Mouse (Mus musculus): ENCODE measurements around the gene Dpp6. TPM values are rescaled to one million over a fixed set of nuclear protein-coding genes. Genes with fewer than 3 reads are reported as not detected.

The Dpp6 gene
- polyA plus RNA-seq, 1 experiment from 2014 or later = 1.0 TPM

DNA sequence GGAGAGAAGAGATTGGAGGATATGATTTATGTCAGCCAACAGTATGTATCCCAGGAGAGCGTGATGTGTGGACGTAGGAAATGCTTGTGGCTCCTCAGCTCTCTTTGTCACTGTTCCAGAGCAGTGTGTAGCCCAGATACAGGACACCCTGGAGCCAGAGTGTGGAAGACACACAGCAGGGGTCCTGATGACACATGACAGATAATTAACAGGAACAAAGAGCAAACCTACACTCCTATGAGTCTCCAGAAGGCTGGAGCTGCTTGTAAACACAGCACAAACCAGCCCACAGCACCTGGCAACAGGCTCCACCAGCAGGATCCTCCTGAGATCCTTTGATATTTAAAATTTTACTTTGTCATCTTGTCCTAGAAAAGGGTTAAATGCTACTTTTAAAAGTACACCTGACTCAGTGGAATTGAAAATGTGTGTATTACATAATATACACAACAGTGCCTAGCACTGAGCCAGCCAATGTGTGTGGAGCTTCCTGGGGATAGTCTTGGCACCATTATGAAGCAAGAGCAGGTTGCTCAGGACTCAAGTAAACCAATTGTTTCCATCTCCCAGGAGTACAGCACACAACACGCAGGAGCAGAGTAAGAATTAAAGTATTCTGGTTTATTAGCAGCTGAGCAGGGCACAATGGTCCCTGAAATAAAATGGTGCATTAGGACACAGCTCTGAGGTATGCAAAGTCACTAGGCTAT is 115.6 kb downstream of the Dpp6 start:
- DNase-seq (ENCODE audit: low spot score) = no peak
- 54% methylated on average over 3 of the region's 3 CpGs for WGBS
- Histone ChIP-seq H3K4me2 (replicated peaks; ENCODE audit: low read depth) (no peak overlapping the region), H3K4me3 (ENCODE audit: low read depth, low read length) (no peak overlapping the region), H3K36me3 (ENCODE audit: control insufficient read depth, insufficient read depth, low read length) (no peaks in the 10 kb centered on the region), H3K27me3 (ENCODE audit: control insufficient read depth, insufficient read depth, low read length) (no peaks in the 10 kb centered on the region), H3K9me3 (ENCODE audit: control insufficient read depth, low read length) (no peaks in the 10 kb centered on the region), H3K4me1 (replicated peaks; ENCODE audit: control insufficient read depth, insufficient read depth) (no peaks in the 10 kb centered on the region), H3K9ac (ENCODE audit: low read length) (no peak overlapping the region), H3K27ac (replicated peaks) (no peak overlapping the region)
- no peak for ATAC-seq (ENCODE audit: low FRiP score, low TSS enrichment)
- TF ChIP-seq CTCF (IDR thresholded peaks at IDR 0.05; ENCODE audit: low read depth) = no peak
- no peak for TF ChIP-seq EP300 (optimal IDR thresholded peaks at IDR 0.05)

DNA sequence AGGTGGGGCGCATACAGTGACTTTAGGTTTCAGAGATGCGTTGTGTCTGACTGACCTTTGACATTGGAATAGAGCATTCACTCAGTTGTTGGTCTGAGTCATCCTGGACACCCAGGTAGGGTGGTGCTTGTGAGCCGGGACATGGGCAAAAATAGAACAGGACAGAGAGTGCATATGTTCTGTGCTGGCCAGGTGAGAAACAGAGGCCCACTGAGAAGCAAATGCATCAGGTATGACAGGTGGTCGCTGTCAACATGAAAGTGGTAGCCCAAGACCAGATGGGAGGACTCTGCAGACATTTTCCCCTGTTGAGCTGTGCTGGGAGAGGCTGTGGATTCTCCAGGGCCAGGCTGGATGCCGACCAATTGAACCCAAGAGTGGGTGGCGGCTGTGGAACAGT is 117.9 kb downstream of the Dpp6 start:
- no peak overlapping the region for H3K4me2 ChIP-seq (replicated peaks; ENCODE audit: low read depth)
- 77% methylated on average over 6 of the region's 6 CpGs for WGBS
- ATAC-seq (ENCODE audit: low FRiP score, low TSS enrichment) (no peak), DNase-seq (ENCODE audit: low spot score) (no peak)
- H3K9ac ChIP-seq (ENCODE audit: low read length) = no peak overlapping the region
- H3K27me3 ChIP-seq (ENCODE audit: control insufficient read depth, insufficient read depth, low read length) = no peaks in the 10 kb centered on the region
- H3K4me3 ChIP-seq (ENCODE audit: low read depth, low read length) = no peak overlapping the region
- H3K36me3 ChIP-seq (ENCODE audit: control insufficient read depth, insufficient read depth, low read length) = no peaks in the 10 kb centered on the region
- H3K27ac ChIP-seq (replicated peaks) = no peak overlapping the region
- no peaks in the 10 kb centered on the region for H3K4me1 ChIP-seq (replicated peaks; ENCODE audit: control insufficient read depth, insufficient read depth)
- no peak for TF ChIP-seq CTCF (IDR thresholded peaks at IDR 0.05; ENCODE audit: low read depth)
- TF ChIP-seq EP300 (optimal IDR thresholded peaks at IDR 0.05) = no peak
- no peaks in the 10 kb centered on the region for H3K9me3 ChIP-seq (ENCODE audit: control insufficient read depth, low read length)

DNA sequence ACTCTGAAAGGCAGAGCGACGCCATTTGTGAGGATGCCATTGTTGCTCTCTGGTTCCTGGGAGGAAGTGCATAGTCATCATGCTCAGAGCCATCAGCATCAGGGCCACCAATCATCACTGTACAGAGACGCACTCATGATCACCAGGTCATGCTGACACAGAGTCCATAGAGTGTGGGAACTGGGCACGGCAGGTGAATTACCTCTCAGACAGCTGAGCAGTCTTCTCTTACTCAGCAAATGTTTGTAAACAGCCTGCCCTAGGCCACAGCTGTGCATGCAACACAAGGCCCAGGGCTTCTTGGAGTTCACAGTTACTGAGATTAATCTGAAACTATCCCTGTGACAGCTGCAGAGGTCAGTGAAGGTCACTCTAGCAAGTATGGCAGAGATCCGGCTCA is 124.5 kb downstream of the Dpp6 start:
- no peaks in the 10 kb centered on the region for H3K9me3 ChIP-seq (ENCODE audit: control insufficient read depth, low read length)
- no peak overlapping the region for H3K9ac ChIP-seq (ENCODE audit: low read length)
- H3K4me2 ChIP-seq (replicated peaks; ENCODE audit: low read depth) = no peak overlapping the region
- H3K27me3 ChIP-seq (ENCODE audit: control insufficient read depth, insufficient read depth, low read length) = no peaks in the 10 kb centered on the region
- WGBS = 56% methylated on average over 5 of the region's 5 CpGs
- H3K4me3 ChIP-seq (ENCODE audit: low read depth, low read length) = no peak overlapping the region
- TF ChIP-seq EP300 (optimal IDR thresholded peaks at IDR 0.05) = no peak
- no peak for TF ChIP-seq CTCF (IDR thresholded peaks at IDR 0.05; ENCODE audit: low read depth)
- no peaks in the 10 kb centered on the region for H3K36me3 ChIP-seq (ENCODE audit: control insufficient read depth, insufficient read depth, low read length)
- H3K27ac ChIP-seq (replicated peaks) = no peak overlapping the region
- no peaks in the 10 kb centered on the region for H3K4me1 ChIP-seq (replicated peaks; ENCODE audit: control insufficient read depth, insufficient read depth)
- ATAC-seq (ENCODE audit: low FRiP score, low TSS enrichment) (no peak), DNase-seq (ENCODE audit: low spot score) (no peak)

DNA sequence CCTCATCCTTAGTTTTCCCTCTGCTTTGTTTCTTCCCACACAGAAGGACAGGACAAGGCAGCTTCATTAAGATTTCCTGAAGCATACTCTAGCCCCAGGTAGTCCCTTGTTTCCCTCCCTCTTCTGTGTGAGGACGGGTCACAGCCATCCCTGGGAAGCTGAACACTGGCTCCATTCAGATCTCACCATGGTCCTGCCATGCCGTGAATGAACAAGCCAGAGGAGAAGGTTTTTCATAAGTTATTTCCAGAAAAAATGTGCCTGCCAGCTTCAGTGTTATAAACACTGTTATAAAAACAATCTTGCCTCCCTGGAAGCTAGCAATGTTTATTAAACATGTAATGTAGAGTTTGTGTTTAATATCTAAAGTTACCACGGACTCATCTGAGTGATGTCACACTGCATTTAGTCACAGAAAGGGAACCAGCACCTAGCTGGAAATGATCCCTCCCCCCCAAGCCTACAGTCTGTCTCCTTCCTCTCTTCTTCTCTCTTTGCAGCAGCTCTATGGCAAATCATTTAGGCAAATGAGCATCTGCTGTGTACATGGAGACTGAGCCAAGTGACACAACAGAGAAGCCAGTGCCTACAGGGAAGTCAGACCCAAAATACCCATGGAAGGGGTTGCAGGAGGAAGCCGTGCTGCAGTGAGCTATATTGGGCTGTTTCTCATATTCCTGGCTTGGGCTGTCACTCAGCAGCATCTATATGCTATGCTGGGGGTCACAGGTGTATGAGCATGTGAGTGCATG is 128.3 kb downstream of the Dpp6 start:
- Histone ChIP-seq H3K4me3 (ENCODE audit: low read depth, low read length) (no peak overlapping the region), H3K36me3 (ENCODE audit: control insufficient read depth, insufficient read depth, low read length) (no peaks in the 10 kb centered on the region), H3K4me2 (replicated peaks; ENCODE audit: low read depth) (no peak overlapping the region), H3K27me3 (ENCODE audit: control insufficient read depth, insufficient read depth, low read length) (no peaks in the 10 kb centered on the region), H3K9me3 (ENCODE audit: control insufficient read depth, low read length) (no peaks in the 10 kb centered on the region), H3K4me1 (replicated peaks; ENCODE audit: control insufficient read depth, insufficient read depth) (no peaks in the 10 kb centered on the region), H3K27ac (replicated peaks) (no peak overlapping the region), H3K9ac (ENCODE audit: low read length) (no peak overlapping the region)
- WGBS = 27% methylated on average over 4 of the region's 4 CpGs
- DNase-seq (ENCODE audit: low spot score) (no peak), ATAC-seq (ENCODE audit: low FRiP score, low TSS enrichment) (no peak)
- TF ChIP-seq CTCF (IDR thresholded peaks at IDR 0.05; ENCODE audit: low read depth) (no peak), EP300 (optimal IDR thresholded peaks at IDR 0.05) (no peak)

- Histone ChIP-seq H3K9me3 (ENCODE audit: control insufficient read depth, low read length) (no peaks in the 10 kb centered on the region), H3K9ac (ENCODE audit: low read length) (no peak overlapping the region), H3K4me1 (replicated peaks; ENCODE audit: control insufficient read depth, insufficient read depth) (no peaks in the 10 kb centered on the region), H3K4me2 (replicated peaks; ENCODE audit: low read depth) (no peak overlapping the region), H3K4me3 (ENCODE audit: low read depth, low read length) (no peak overlapping the region), H3K36me3 (ENCODE audit: control insufficient read depth, insufficient read depth, low read length) (no peaks in the 10 kb centered on the region), H3K27me3 (ENCODE audit: control insufficient read depth, insufficient read depth, low read length) (no peaks in the 10 kb centered on the region), H3K27ac (replicated peaks) (no peak overlapping the region)
- TF ChIP-seq CTCF (IDR thresholded peaks at IDR 0.05; ENCODE audit: low read depth) = no peak
- ATAC-seq (ENCODE audit: low FRiP score, low TSS enrichment) (no peak), DNase-seq (ENCODE audit: low spot score) (no peak)
- WGBS = 55% methylated on average over 6 of the region's 6 CpGs
These were observed 153.1 kb downstream of the Dpp6 start for GRCm38 (mm10) chr5:26969941-26970590.

DNA sequence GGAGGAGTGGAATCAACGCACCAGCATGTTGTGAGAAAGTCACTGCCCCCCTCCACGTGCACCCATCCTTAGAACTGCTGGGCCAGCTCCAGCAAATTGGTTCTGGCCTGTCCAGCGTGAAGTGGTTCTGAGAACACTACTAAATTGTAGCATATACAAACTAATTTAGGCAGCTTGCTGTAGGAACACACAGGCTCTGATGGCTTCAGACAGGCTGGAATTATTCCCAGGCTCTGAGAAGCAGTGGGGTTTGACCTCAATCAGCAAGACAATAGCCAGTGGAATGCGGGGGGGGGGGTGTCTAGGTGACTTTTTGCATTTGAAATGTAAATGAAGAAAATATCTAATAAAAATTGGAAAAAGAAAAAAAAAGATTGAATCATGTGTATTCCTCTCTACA is 156.2 kb downstream of the Dpp6 start:
- H3K27ac ChIP-seq (replicated peaks) = no peak overlapping the region
- no peak overlapping the region for H3K4me2 ChIP-seq (replicated peaks; ENCODE audit: low read depth)
- no peaks in the 10 kb centered on the region for H3K27me3 ChIP-seq (ENCODE audit: control insufficient read depth, insufficient read depth, low read length)
- no peak overlapping the region for H3K9ac ChIP-seq (ENCODE audit: low read length)
- no peak for DNase-seq (ENCODE audit: low spot score)
- no peak for ATAC-seq (ENCODE audit: low FRiP score, low TSS enrichment)
- H3K36me3 ChIP-seq (ENCODE audit: control insufficient read depth, insufficient read depth, low read length) = no peaks in the 10 kb centered on the region
- no peaks in the 10 kb centered on the region for H3K4me1 ChIP-seq (replicated peaks; ENCODE audit: control insufficient read depth, insufficient read depth)
- no peaks in the 10 kb centered on the region for H3K9me3 ChIP-seq (ENCODE audit: control insufficient read depth, low read length)
- TF ChIP-seq EP300 (optimal IDR thresholded peaks at IDR 0.05) (no peak), CTCF (IDR thresholded peaks at IDR 0.05; ENCODE audit: low read depth) (no peak)
- H3K4me3 ChIP-seq (ENCODE audit: low read depth, low read length) = no peak overlapping the region
- WGBS = 58% methylated on average over 4 of the region's 4 CpGs
